Mouse (Mus musculus) lung, postnatal 0 days (tissue): ENCODE results near the gene Gm17657. TPM values are rescaled to one million over a fixed set of nuclear protein-coding genes. Genes with fewer than 3 reads are reported as not detected.

Experiments
- ATAC-seq: fragments of 200-750 bp; cut with Nextera tagmentation; 2 replicates; pipeline ENCODE4 v1.8.0; 2017; ENCODE audit warnings: moderate library complexity
- DNase-seq: peaks from one replicate; pipeline ENCODE4 v3.0.0-alpha.2; 2016; ENCODE audit warnings: low spot score
- H3K27ac ChIP-seq: fragments of 300-500 bp; sonication (generic); 2 replicates; pipeline ENCODE4 v1.5.1; 2014; ENCODE audit warnings: antibody characterized with exemption, mild to moderate bottlenecking, low read length, mixed read lengths
- H3K27me3 ChIP-seq: fragments of 300-500 bp; sonication (generic); replicated peaks from 2 replicates; pipeline ENCODE4 v1.6.1; 2014; ENCODE audit warnings: low read length, mixed read lengths; ENCODE audit not compliant: insufficient read depth
- H3K36me3 ChIP-seq: fragments of 300-500 bp; sonication (generic); 2 replicates; pipeline ENCODE4 v1.6.1; 2014; ENCODE audit warnings: low read length, mixed read lengths; ENCODE audit not compliant: insufficient read depth
- H3K4me1 ChIP-seq: fragments of 300-500 bp; sonication (generic); 2 replicates; pipeline ENCODE4 v1.6.1; 2014; ENCODE audit warnings: antibody characterized with exemption, low read depth, low read length, mixed read lengths; ENCODE audit not compliant: insufficient read depth
- H3K4me2 ChIP-seq: fragments of 300-500 bp; sonication (generic); replicated peaks from 2 replicates; pipeline ENCODE4 v1.6.1; 2014; ENCODE audit warnings: low read depth, mild to moderate bottlenecking, low read length, moderate library complexity, mixed read lengths
- H3K4me3 ChIP-seq: fragments of 300-500 bp; sonication (generic); 2 replicates; pipeline ENCODE4 v1.5.1; 2014; ENCODE audit warnings: low read depth, low read length
- H3K9ac ChIP-seq: fragments of 300-500 bp; sonication (generic); replicated peaks from 2 replicates; pipeline ENCODE4 v1.6.1; 2014; ENCODE audit warnings: low read depth, mild to moderate bottlenecking
- H3K9me3 ChIP-seq: fragments of 300-500 bp; sonication (generic); 2 replicates; pipeline ENCODE4 v1.6.1; 2016; ENCODE audit warnings: low read length, mixed read lengths
- CTCF ChIP-seq: IDR thresholded peaks from 2 replicates; pipeline ENCODE4 v1.5.1; 2016; ENCODE audit warnings: antibody characterized with exemption, mild to moderate bottlenecking
- EP300 ChIP-seq: IDR thresholded peaks from 2 replicates; pipeline ENCODE4 v1.6.1; 2016; ENCODE audit warnings: antibody characterized with exemption, mild to moderate bottlenecking, control low read depth
- WGBS: fragments of 180-500 bp; shearing (Covaris S2); extraction: QIAGEN DNeasy Blood & Tissue Kit; methylation state at CpG from one replicate; pipeline ENCODE4 v1.1.7; 2014; 5-methylcytosine and 5-hydroxymethylcytosine counted together
- polyA plus RNA-seq: library from polyadenylated mRNA; unstranded; fragments of >200 nt; fragmentation: Nextera tagmentation; extraction: Ambion mirVana; gene quantifications from 2 replicates; pipeline ENCODE4 v1.2.1, GENCODE M21; 2015

Gene Gm17657
- polyA plus RNA-seq, 1 experiment from 2014 or later, result not detected

DNA sequence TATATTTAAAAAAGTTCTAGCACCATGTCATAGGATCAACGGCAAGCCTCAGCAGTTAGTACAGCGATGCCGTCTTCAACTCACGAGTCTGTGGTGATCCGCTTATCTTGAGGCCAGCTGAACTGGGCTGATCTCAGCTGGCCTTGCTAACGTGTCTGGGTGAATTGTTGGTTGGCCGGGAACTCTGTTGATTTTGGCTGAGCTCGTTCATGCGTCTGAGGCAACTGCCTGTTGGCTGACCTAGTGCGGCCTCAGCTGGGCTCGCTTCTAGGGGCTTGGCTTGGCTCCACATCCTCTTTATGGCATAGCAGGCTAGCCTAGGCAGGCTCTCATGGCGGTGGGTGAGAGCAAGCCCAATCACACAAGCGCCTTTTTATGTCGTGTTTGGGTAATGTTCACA lies 8.0 kb downstream of the Gm17657 start:
- DNase-seq, result peak; percentile 89
- ATAC-seq, result peak; percentile 93
- H3K36me3 ChIP-seq, result no peaks in the 10 kb centered on the region
- H3K9me3 ChIP-seq, result no peaks in the 10 kb centered on the region
- no peak overlapping the region for H3K4me3 ChIP-seq
- no peaks in the 10 kb centered on the region for H3K27me3 ChIP-seq
- 34% methylated on average over 14 of the region's 14 CpGs for WGBS
- TF ChIP-seq CTCF (no peak), EP300 (no peak)
- no peak overlapping the region for H3K27ac ChIP-seq
- no peak overlapping the region for H3K4me2 ChIP-seq
- H3K9ac ChIP-seq, result no peak overlapping the region
- no peaks in the 10 kb centered on the region for H3K4me1 ChIP-seq

DNA sequence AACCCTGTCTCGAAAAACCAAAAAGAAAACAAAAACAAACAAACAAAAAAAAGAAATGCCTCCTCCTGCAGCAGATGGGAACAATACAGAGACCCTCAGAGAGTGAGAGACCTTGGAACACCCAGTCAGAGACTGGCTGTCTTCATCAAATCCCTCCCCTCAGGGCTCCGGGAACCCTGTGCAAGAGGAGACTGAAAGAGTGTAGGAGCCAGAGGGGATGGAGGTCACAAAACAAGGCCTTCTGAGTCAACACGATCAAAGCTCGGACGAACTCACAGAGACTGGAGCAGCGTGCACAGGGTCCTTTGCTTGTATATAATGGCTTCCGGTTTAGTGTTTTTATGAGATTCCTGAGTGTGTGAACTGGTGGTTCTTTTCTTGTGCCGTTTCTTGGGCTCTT lies 9.0 kb downstream of the Gm17657 start:
- ATAC-seq (no peak), DNase-seq (no peak)
- no peak overlapping the region for H3K9ac ChIP-seq
- H3K4me1 ChIP-seq, result no peaks in the 10 kb centered on the region
- no peaks in the 10 kb centered on the region for H3K9me3 ChIP-seq
- no peaks in the 10 kb centered on the region for H3K36me3 ChIP-seq
- no peaks in the 10 kb centered on the region for H3K27me3 ChIP-seq
- 74% methylated on average over 8 of the region's 8 CpGs for WGBS
- H3K4me3 ChIP-seq, result no peak overlapping the region
- H3K4me2 ChIP-seq, result no peak overlapping the region
- no peak overlapping the region for H3K27ac ChIP-seq
- no peak for TF ChIP-seq EP300

DNA sequence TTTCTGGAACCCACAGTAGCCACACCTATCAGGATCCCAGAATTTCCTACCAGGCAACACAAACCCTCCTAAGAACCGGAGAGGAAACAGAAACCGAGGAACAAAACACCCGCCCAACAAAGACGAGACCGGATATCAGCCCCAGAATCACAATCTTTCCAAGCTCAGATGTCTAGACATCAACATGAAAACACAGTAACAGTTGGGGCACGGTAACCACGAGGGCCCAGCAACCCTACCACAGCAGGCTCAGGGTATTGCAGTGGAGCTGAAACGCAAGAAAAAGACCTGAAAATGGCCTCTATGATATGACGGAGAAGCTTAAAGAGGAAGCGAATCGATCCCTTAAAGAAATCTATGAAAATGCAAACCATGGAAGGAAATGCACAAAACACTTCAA lies 15.6 kb downstream of the Gm17657 start:
- Histone ChIP-seq H3K9me3 (no peaks in the 10 kb centered on the region), H3K36me3 (no peaks in the 10 kb centered on the region), H3K27me3 (no peaks in the 10 kb centered on the region), H3K4me2 (no peak overlapping the region), H3K4me1 (no peaks in the 10 kb centered on the region), H3K9ac (no peak overlapping the region), H3K27ac (no peak overlapping the region), H3K4me3 (no peak overlapping the region)
- 86% methylated on average over 11 of the region's 11 CpGs for WGBS
- DNase-seq (no peak), ATAC-seq (no peak)
- TF ChIP-seq EP300 (no peak), CTCF (no peak)

DNA sequence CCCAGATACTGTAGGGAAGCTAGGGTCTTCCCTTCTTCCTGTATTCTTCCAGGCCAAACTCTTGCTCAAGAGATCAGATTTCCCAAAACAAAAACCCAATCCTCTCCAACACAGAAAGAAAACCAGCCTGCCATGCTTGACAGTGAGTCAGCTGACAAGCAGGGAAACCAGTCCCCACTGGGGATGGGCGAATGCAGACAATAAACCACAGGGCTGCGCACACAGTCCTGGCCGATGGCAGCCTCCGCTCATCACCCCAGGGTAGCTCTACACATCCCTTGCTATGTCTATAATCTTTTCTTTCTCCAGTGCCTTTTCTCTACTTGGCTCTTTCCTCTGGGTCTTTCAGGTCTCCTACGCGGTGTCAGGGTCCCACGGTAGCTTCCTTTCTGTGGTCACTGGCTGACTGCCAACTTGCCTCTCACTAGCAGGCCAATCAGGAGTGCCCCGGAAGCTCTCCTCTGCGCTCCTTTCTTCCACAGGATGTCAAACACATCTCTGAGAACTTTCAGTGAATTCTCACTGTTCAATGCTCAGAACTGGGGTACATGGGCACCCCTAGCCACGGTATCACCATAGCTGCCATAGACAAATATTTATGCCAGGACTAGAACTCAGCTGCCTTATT lies 17.6 kb downstream of the Gm17657 start:
- Histone ChIP-seq H3K9me3 (no peaks in the 10 kb centered on the region), H3K27me3 (no peaks in the 10 kb centered on the region), H3K4me2 (no peak overlapping the region), H3K4me1 (no peaks in the 10 kb centered on the region), H3K4me3 (no peak overlapping the region), H3K36me3 (no peaks in the 10 kb centered on the region), H3K27ac (no peak overlapping the region), H3K9ac (no peak overlapping the region)
- DNase-seq, result peak; percentile 18
- WGBS, result 40% methylated on average over 10 of the region's 10 CpGs
- no peak for TF ChIP-seq CTCF
- ATAC-seq, result no peak

DNA sequence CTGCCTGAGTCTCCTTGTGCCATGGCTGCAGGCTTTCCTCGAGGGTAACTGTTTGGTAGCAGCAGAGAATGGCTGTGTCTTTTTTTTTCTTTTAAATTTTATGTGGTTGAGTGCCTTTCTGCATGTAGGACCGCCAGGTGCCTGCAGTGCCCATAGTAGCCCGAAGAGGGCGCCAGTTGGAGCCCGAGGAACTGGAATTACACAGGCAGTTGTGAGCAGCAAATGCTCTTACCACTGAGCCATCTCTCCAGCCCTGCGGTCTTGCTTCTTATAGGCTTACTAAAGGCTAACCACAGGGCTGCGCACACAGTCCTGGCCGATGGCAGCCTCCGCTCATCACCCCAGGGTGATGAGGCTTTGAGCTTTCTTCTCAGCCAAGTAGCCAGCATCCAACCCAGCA lies 18.2 kb downstream of the Gm17657 start:
- TF ChIP-seq CTCF, result 0 out of 2 replicates have a peak, but pooled peaks have one; percentile 17
- no peak for TF ChIP-seq EP300
- Histone ChIP-seq H3K4me1 (no peaks in the 10 kb centered on the region), H3K36me3 (no peaks in the 10 kb centered on the region), H3K9me3 (no peaks in the 10 kb centered on the region), H3K27ac (no peak overlapping the region), H3K27me3 (no peaks in the 10 kb centered on the region), H3K4me3 (no peak overlapping the region), H3K9ac (no peak overlapping the region), H3K4me2 (no peak overlapping the region)
- 76% methylated on average over 9 of the region's 9 CpGs for WGBS
- ATAC-seq (no peak), DNase-seq (no peak)

DNA sequence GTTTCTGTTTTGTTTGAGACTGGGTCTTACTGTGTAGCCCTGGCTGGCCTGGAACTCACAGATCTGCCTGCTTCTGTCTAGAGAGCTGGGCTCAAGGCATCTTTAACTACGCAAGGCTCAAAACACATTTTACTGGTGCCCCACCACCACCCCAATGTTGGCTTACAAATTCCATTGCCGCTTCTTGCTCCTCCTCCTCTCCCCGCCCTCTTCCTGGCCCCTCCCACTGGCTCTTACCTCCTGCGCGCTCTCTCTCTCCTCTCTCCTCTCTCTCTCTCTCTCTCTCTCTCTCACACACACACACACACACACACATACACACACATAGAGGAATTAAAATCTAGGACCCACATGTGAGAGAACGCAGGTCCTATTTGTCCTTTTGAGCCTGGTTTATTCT lies 18.9 kb downstream of the Gm17657 start:
- H3K36me3 ChIP-seq, result no peaks in the 10 kb centered on the region
- no peak overlapping the region for H3K27ac ChIP-seq
- ATAC-seq (no peak), DNase-seq (no peak)
- H3K4me1 ChIP-seq, result no peaks in the 10 kb centered on the region
- WGBS, result 75% methylated on average over 6 of the region's 6 CpGs
- TF ChIP-seq CTCF (no peak), EP300 (no peak)
- H3K9me3 ChIP-seq, result no peaks in the 10 kb centered on the region
- no peak overlapping the region for H3K4me2 ChIP-seq
- H3K4me3 ChIP-seq, result no peak overlapping the region
- H3K9ac ChIP-seq, result no peak overlapping the region
- no peaks in the 10 kb centered on the region for H3K27me3 ChIP-seq
